Mouse (Mus musculus) B cell, adult 2 months (primary cell): ENCODE results near the gene Foxc1.

Experiments
- DNase-seq, 2 experiments: peaks; one replicate each; pipeline ENCODE4 v3.0.0; 2022

Foxc1 gene

DNA sequence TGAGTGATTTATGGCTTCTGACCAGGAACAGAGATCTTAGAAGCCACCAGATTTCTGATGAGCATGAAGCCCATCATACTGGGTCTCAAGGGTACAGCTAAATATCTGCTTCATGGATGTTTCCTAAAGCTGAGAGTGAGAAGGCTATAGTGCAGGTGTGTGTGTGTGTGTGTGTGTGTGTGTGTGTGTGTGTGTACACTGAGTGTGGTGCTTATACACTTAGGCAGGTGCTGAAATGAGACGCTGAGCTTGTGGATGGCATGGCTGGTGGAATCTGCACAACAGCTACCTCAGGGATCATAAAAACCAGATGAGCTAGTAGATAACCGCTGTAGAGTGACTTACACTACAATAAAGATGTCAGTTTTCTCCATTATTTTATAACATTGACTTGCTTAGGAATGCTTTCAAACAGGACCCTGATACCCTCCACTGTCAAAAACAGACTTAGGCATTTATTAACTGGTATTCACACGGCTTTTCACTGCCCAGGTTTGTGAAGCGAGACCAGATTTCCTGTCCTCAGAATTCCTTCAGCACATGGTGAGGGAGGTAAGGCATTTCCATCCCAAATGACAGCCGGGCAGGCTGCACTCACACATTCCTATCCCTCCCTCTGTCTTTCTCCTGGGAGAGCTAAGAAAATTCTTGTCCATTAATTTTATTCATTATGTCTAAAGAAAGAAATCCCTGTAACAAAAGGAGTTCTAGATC, 43.0 kb downstream of the Foxc1 start:
- DNase-seq = no peak

DNA sequence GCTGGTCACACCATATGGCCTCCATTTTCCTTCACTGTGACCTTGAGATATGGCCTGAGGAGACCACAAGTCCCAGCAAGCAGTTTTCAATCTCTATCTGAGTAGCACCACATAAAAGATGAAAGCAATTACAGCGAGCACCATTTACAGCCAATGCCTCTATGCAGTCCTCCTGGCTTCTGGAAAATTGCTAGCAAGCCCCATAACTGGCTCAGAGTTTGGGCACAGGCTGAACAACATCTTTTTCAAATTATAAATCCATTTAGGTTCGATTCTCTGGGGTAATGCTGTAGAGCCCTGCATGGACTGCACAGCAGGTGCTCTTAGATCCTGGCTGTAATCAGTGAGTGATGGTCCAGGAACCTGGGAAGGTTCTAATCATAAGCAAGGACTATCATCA, 47.1 kb downstream of the Foxc1 start:
- DNase-seq = no peak

DNA sequence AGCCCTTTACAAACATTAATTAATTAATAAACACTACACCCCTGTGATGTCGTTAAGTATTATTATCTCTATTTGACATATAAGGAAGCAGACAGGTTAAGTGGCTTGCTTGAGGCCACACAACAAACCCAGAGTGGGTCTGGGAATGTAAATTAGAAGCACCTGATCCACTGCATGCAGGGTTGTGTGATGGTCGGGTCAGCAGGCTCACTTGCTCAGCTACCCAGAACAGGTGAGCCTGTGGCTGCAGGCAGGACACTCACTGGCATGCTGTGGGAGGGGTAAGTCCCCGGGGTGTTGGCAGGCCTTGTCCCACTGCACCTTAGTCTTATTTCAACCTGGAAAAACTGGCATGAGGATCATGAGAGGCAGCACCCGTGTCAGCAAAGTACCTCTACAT, 47.6 kb downstream of the Foxc1 start:
- no peak for DNase-seq

DNA sequence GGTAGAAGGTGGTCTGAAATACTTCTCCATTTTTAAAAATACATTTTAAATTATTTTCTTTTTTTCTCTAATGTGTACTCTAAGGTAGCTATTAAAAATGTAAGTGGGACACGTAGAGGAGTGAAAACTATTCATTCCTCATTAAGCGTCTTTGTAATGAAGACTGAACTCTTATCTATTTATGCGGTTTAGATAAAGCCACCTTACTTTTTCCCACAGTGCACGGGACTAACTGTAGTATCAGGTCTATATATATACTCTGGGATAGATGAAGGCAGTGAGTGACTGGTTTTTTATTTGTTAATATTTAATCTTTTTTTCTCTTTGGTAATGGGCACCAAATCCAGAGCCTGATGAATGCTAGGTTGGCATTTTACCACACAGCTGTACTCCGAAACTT, 53.8 kb downstream of the Foxc1 start:
- DNase-seq = no peak
